Comparison of ENCODE assay signal across 15 mouse cellular contexts in genomic region chr2:105495796-105496195, GRCm38 (mm10).
DNase-seq lines count a peak whose midpoint lies in the region; ATAC-seq and TF ChIP-seq lines count a peak whose summit lies in the region.
"Had no signal": no experiment of that assay in that cellular context is flagged by ENCODE, and none has a peak within 500 bp of the region (broad histone marks: within the 10 kb centered on the region; RNA-seq: fewer than 3 reads in every experiment).

No protein-coding gene starts in this region.

- WGBS in intestine, embryonic 14.5 days = 65% methylated on average over 13 of the region's 13 CpGs
- WGBS in intestine, postnatal 0 days = 79% methylated on average over 13 of the region's 13 CpGs

- no peaks in the 10 kb centered on the region for H3K9me3 ChIP-seq in intestine, embryonic 14.5 days (ENCODE audit: control insufficient read depth, low read length)
- no peaks in the 10 kb centered on the region for H3K9me3 ChIP-seq in intestine, postnatal 0 days (ENCODE audit: control insufficient read depth)
- H3K9me3 ChIP-seq: hindbrain, embryonic 12.5 days had no signal

- H3K4me2 ChIP-seq in intestine, embryonic 14.5 days (ENCODE audit: low read length) = no peak overlapping the region
- H3K4me2 ChIP-seq in intestine, postnatal 0 days (replicated peaks; ENCODE audit: low read depth) = no peak overlapping the region
- H3K4me2 ChIP-seq: hindbrain, embryonic 12.5 days; midbrain, embryonic 11.5 days had no signal

- no peaks in the 10 kb centered on the region for H3K36me3 ChIP-seq in intestine, embryonic 14.5 days (ENCODE audit: control insufficient read depth, insufficient read depth, low read length)
- no peaks in the 10 kb centered on the region for H3K36me3 ChIP-seq in intestine, postnatal 0 days (ENCODE audit: control insufficient read depth, insufficient read depth)
- H3K36me3 ChIP-seq: hindbrain, embryonic 12.5 days had no signal

- H3K27ac ChIP-seq in intestine, embryonic 14.5 days (ENCODE audit: low read depth) = no peak overlapping the region
- no peak overlapping the region for H3K27ac ChIP-seq in intestine, postnatal 0 days (ENCODE audit: low read depth, low read length)
- H3K27ac ChIP-seq: hindbrain, embryonic 12.5 days had no signal

- no peak for TF ChIP-seq POLR2A in brain, embryonic 14.5 days (IDR thresholded peaks at IDR 0.05; ENCODE audit: borderline replicate concordance, extremely low read depth, insufficient read depth, insufficient read length, poor library complexity, severe bottlenecking)

- ATAC-seq in intestine, embryonic 14.5 days (replicated peaks; ENCODE audit: low FRiP score, low TSS enrichment, low read depth) = no peak
- ATAC-seq in intestine, postnatal 0 days = no peak
- ATAC-seq: forebrain, postnatal 0 days; lung, postnatal 0 days had no signal

- DNase-seq in cerebellum, postnatal 36 days = peak; percentile 17 to 19
- DNase-seq in cerebellum, adult 11-12 months = no peak
- peak; percentile 50 for DNase-seq in intestine, embryonic 14.5 days (ENCODE audit: low spot score)
- peak; percentile 20 for DNase-seq in brain, embryonic 14.5 days (ENCODE audit: low read depth)
- peak; percentile 81 for DNase-seq in kidney, postnatal 14 days
- no peak for DNase-seq in spleen, postnatal 10 days (ENCODE audit: low spot score in 2 of 2)
- DNase-seq: adrenal gland, postnatal 25 days; embryo, embryonic 11 days; forebrain, postnatal 0 days; layer of hippocampus, postnatal 36 days; retina, postnatal 1 day had no signal

- no peaks in the 10 kb centered on the region for H3K4me1 ChIP-seq in intestine, embryonic 14.5 days (replicated peaks; ENCODE audit: control insufficient read depth, insufficient read depth, low read length)
- H3K4me1 ChIP-seq in intestine, postnatal 0 days (replicated peaks; ENCODE audit: control insufficient read depth, insufficient read depth, low read length) = no peaks in the 10 kb centered on the region
- H3K4me1 ChIP-seq: hindbrain, embryonic 12.5 days had no signal

- H3K9ac ChIP-seq in intestine, embryonic 14.5 days (ENCODE audit: low read length) = no peak overlapping the region
- no peak overlapping the region for H3K9ac ChIP-seq in intestine, postnatal 0 days (ENCODE audit: low read depth, low read length)
- H3K9ac ChIP-seq: forebrain, postnatal 0 days; hindbrain, embryonic 12.5 days had no signal

- H3K27me3 ChIP-seq in intestine, embryonic 14.5 days (replicated peaks; ENCODE audit: control insufficient read depth, insufficient read depth, low read length) = no peaks in the 10 kb centered on the region
- no peaks in the 10 kb centered on the region for H3K27me3 ChIP-seq in intestine, postnatal 0 days (replicated peaks; ENCODE audit: control insufficient read depth, insufficient read depth, low read length)
- H3K27me3 ChIP-seq: hindbrain, embryonic 12.5 days had no signal

- no peak overlapping the region for H3K4me3 ChIP-seq in intestine, embryonic 14.5 days (ENCODE audit: low read depth, low read length)
- H3K4me3 ChIP-seq in intestine, postnatal 0 days (ENCODE audit: low read depth, low read length) = no peak overlapping the region
- H3K4me3 ChIP-seq: hindbrain, embryonic 12.5 days had no signal

- TF ChIP-seq CTCF in intestine, postnatal 0 days (IDR thresholded peaks at IDR 0.05; ENCODE audit: low read depth) = no peak
- no peak for TF ChIP-seq CTCF in brain, embryonic 14.5 days (IDR thresholded peaks at IDR 0.05; ENCODE audit: borderline replicate concordance, extremely low read depth, insufficient read depth, insufficient read length)

Comparison
In these comparisons a context has a peak if more than half of its experiments do, and no peak if none do; other contexts are left out.
1. DNase-seq: peak in cerebellum, postnatal 36 days (2 of 2), intestine, embryonic 14.5 days (single experiment), brain, embryonic 14.5 days (single experiment) and kidney, postnatal 14 days (single experiment); none in cerebellum, adult 11-12 months (single experiment) and spleen, postnatal 10 days (0 of 2).